Mouse (Mus musculus) midbrain, postnatal 0 days (tissue): ENCODE measurements around the gene Gm26602. TPM values are rescaled to one million over a fixed set of nuclear protein-coding genes. Genes with fewer than 3 reads are reported as not detected.
A peak's percentile ranks its signal among the peaks of the same experiment; 100 is the strongest.
"Not testable (repeated sequence)": the region's sequence is repeated elsewhere in the genome, so short reads cannot be mapped to it uniquely, and the experiment has no call there.

Source experiments
- ATAC-seq: fragments of 200-750 bp; cut with Nextera tagmentation; 2 replicates; pipeline ENCODE4 v1.8.0; 2017; ENCODE audit warnings: moderate number of reproducible peaks, mild to moderate bottlenecking, moderate TSS enrichment, moderate library complexity; ENCODE audit not compliant: low FRiP score
- DNase-seq: peaks from one replicate; pipeline ENCODE4 v3.0.0-alpha.2; 2015; ENCODE audit warnings: low spot score
- H3K27ac ChIP-seq: fragments of 300-500 bp; sonication (generic); 2 replicates; pipeline ENCODE4 v1.5.1; 2014; ENCODE audit warnings: low read depth, mild to moderate bottlenecking, low read length, mixed read lengths
- H3K27me3 ChIP-seq: fragments of 300-500 bp; sonication (generic); 2 replicates; pipeline ENCODE4 v1.6.1; 2014; ENCODE audit warnings: low read length, control low read depth, mixed read lengths; ENCODE audit not compliant: insufficient read depth
- H3K36me3 ChIP-seq: fragments of 300-500 bp; sonication (generic); 2 replicates; pipeline ENCODE4 v1.6.1; 2014; ENCODE audit warnings: low read length, control low read depth, mixed read lengths; ENCODE audit not compliant: insufficient read depth
- H3K4me1 ChIP-seq: fragments of 300-500 bp; sonication (generic); 2 replicates; pipeline ENCODE4 v1.6.1; 2014; ENCODE audit warnings: mild to moderate bottlenecking, control low read depth, antibody characterized with exemption, low read length, mixed read lengths; ENCODE audit not compliant: insufficient read depth
- H3K4me2 ChIP-seq: fragments of 300-500 bp; sonication (generic); 2 replicates; pipeline ENCODE4 v1.6.1; 2014; ENCODE audit warnings: low read depth, mild to moderate bottlenecking, low read length, mixed read lengths; ENCODE audit not compliant: poor library complexity, severe bottlenecking
- H3K4me3 ChIP-seq: fragments of 300-500 bp; sonication (generic); 2 replicates; pipeline ENCODE4 v1.5.1; 2014; ENCODE audit warnings: low read depth, mild to moderate bottlenecking, low read length, moderate library complexity
- H3K9ac ChIP-seq: fragments of 300-500 bp; sonication (generic); replicated peaks from 2 replicates; pipeline ENCODE4 v1.6.1; 2014; ENCODE audit warnings: mild to moderate bottlenecking, low read length, moderate library complexity, mixed read lengths; ENCODE audit not compliant: poor library complexity, severe bottlenecking
- H3K9me3 ChIP-seq: fragments of 300-500 bp; sonication (generic); 2 replicates; pipeline ENCODE4 v1.6.1; 2016; ENCODE audit warnings: low read length, control low read depth
- CTCF ChIP-seq: IDR thresholded peaks from 2 replicates; pipeline ENCODE4 v1.5.1; 2016; ENCODE audit warnings: antibody characterized with exemption, mild to moderate bottlenecking
- WGBS: fragments of 180-500 bp; shearing (Covaris S2); extraction: QIAGEN DNeasy Blood & Tissue Kit; methylation state at CpG from one replicate; pipeline ENCODE4 v1.1.7; 2014; 5-methylcytosine and 5-hydroxymethylcytosine counted together
- microRNA-seq: library from miRNA; unstranded; fragments of <30 nt; microRNA quantifications from one replicate; pipeline ENCODE4, GENCODE M21; 2016; ENCODE audit warnings: borderline number of aligned reads
- polyA plus RNA-seq: library from polyadenylated mRNA; unstranded; fragments of >200 nt; fragmentation: Nextera tagmentation; extraction: Ambion mirVana; gene quantifications from 2 replicates; pipeline ENCODE4 v1.2.1, GENCODE M21; 2015
- total RNA-seq: library from RNA; depleted of rRNA; stranded (reverse); fragments of >200 nt; gene quantifications from 2 replicates; pipeline ENCODE4 v1.2.3, GENCODE M21; 2014; rRNA removed

Gene Gm26602
- total and polyA plus RNA-seq, 2 experiments from 2014 or later = 17.3 TPM; not detected in 1

DNA sequence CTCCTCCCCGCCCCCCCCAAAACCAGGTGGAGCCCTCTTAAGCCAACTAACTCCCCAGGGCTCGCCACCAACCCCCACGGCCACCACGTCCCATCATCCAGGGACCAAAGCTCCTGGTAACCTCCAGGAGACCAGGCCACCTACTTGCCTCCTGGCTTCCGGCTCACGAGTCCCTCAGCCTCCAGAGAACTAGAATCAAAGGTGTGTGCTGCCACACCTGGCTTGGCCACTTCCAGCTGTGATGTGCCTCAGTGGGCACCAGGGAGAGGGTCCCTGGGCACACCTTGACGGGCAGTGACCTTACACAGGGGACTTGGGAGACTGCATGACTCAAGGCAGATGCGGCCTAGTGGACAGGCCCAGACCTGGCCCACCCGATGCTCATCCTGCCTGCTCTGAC, 45.0 kb downstream of the Gm26602 start:
- H3K9ac ChIP-seq = peak overlapping the region; percentile 2; the same call in 1 of the 2 replicates
- WGBS = 70% methylated on average over 9 of the region's 9 CpGs

DNA sequence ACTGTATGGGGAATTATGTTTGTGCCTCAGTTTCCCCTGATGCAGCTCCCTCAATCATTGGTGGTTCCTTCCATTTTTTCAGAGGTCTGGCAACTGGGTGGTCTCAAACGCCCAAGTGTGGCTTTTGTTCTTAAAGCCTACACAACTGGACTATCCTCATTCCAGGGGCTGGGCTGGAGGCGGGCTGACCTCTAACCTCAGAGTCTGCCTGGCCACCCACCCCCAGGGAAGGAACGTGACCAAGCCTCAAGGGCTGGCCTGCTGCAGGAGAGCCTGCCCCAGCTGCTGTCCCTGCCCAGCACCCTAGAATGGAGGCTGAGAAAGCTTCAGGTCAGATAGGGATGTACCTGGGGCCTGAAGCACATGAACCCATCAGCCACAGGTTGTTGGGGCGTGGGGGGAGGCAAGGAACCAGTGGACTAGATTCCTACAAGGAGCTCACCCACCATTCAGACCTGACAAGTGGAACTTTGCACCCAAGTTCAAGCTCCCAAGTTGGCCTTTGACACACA, 46.0 kb downstream of the Gm26602 start:
- ATAC-seq (no peak), DNase-seq (no peak)
- Histone ChIP-seq H3K27ac (no peak overlapping the region), H3K9ac (no peak overlapping the region), H3K9me3 (no peaks in the 10 kb centered on the region), H3K4me2 (no peak overlapping the region), H3K4me3 (no peak overlapping the region), H3K27me3 (no peaks in the 10 kb centered on the region), H3K36me3 (peaks cover 7% of the 10 kb centered on the region), H3K4me1 (peaks cover 4% of the 10 kb centered on the region; the same call in 1 of the 2 replicates)
- 22% methylated on average over 4 of the region's 4 CpGs for WGBS
- no peak for TF ChIP-seq CTCF

More for the DNA sequence above, 45.0 kb downstream of the Gm26602 start:
- ATAC-seq = no peak
- Histone ChIP-seq H3K36me3 (peaks cover 16% of the 10 kb centered on the region), H3K4me3 (no peak overlapping the region), H3K27me3 (no peaks in the 10 kb centered on the region), H3K9me3 (no peaks in the 10 kb centered on the region), H3K4me2 (no peak overlapping the region), H3K4me1 (no peaks in the 10 kb centered on the region; the same call in 1 of the 2 replicates), H3K27ac (no peak overlapping the region)
- no peak for DNase-seq
- TF ChIP-seq CTCF = no peak

DNA sequence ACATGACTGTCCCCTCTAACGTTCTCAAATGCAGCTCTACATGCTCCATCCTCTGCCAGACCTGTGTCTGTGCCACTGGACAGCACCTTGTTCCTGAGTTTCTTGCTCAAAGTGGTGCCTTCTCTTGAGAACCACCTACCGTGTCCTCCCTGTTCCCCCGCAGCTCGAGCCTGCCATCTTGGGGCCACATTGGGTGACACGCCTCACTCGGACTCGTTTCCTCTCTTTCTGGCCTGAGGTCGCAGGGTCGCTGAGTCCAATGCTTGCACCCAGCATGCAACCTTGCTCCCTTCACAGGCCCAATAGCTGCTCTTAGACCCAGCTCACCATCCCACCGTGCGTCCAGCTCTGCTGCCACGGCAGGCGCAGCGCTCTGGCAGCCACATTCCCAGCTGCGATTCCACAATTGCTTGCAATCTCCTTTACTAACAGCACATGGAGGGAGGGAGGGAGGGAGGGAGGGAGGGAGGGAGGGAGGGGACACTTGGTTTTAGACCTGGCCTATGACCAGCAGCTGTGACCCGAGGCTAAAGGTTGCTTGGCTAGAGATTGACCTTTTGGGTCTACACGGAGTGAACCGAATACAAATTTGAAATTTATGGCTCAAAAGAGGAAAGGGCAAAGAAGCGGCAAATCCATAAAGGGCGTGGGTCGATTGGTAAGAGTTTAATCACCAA, 47.6 kb downstream of the Gm26602 start:
- Histone ChIP-seq H3K4me3 (no peak overlapping the region), H3K9ac (no peak overlapping the region), H3K36me3 (peaks cover 1% of the 10 kb centered on the region), H3K27ac (no peak overlapping the region), H3K27me3 (no peaks in the 10 kb centered on the region), H3K9me3 (no peaks in the 10 kb centered on the region), H3K4me1 (peaks cover 4% of the 10 kb centered on the region; the same call in 1 of the 2 replicates), H3K4me2 (no peak overlapping the region)
- peak; percentile 78 for TF ChIP-seq CTCF
- peak; percentile 55 for DNase-seq
- ATAC-seq = no peak
- WGBS = 11% methylated on average over 21 of the region's 21 CpGs

DNA sequence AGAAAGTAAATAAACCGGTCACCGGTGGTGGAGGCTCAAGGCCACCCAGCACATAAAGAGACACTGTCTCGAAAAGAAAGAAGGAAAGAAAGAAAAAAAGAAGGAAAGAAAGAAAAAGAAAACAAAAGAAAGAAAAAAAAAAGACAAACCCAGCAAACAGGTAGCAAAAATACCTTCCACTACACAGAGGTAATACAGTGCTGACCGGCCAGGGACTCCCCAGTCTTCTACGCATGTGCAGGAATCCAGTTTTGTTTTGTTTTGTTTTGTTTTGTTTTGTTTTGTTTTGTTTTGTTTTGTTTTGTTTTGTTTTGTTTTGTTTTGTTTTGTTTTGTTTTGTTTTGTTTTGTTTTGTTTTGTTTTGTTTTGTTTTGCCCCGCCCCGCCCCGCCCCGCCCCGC, 48.8 kb downstream of the Gm26602 start:
- not testable (repeated sequence) for H3K9ac ChIP-seq, ATAC-seq, DNase-seq, H3K9me3 ChIP-seq, H3K4me1 ChIP-seq, H3K27ac ChIP-seq, H3K27me3 ChIP-seq
- 34% methylated on average over 10 of the region's 10 CpGs for WGBS
- H3K4me3 ChIP-seq = peak overlapping the region; percentile 77; the same call in 1 of the 2 replicates
- peak overlapping the region; percentile 83 for H3K4me2 ChIP-seq
- peaks cover 12% of the 10 kb centered on the region for H3K36me3 ChIP-seq

DNA sequence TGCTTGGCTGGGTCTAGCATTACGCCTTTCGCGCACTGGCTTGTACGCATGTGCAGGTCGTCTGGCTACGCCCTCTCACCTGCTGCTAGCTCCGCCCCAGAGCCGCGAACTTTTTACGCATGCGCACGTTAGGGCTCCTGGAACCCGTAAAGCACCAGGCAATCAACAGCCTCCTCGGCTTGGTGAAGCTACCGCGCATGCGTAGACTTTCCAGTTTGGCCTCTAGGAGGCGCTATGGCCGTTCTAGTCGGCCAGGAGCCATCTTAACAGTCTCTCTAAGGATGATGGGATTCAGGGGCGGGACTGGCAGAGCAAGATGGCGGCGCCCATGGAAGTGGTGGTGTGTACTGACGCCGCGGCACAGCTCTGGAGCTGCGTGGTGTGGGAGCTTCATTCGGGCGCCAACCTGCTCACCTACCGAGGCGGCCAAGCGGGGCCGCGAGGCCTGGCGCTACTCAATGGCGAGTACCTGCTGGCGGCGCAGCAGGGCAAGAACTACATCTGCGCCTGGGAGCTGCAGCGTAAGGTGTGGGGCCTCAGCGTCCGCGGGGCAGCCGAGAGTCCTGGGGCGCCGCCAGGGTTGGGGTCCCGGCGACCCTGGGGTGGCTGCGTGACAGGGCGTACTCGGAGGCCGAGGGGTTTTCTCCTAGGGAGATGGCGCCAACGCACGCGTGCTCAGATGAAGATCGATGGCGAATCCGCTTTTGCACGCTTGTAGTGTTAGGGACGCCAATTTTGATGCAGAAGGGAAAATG, 49.4 kb downstream of the Gm26602 start, which contains the start of gene Wdr18:
Gene Wdr18, plus strand, starts transcription at position 306 of the 755 bp plus-strand sequence.
- ATAC-seq (peak; percentile 94), DNase-seq (peak; percentile 99)
- peak within 1 kb of the TSS; percentile 83 for H3K4me2 ChIP-seq
- H3K27ac ChIP-seq = peak within 1 kb of the TSS; percentile 70
- peaks cover 4% of the 10 kb centered on the region; the same call in 1 of the 2 replicates for H3K4me1 ChIP-seq
- H3K4me3 ChIP-seq = peak within 1 kb of the TSS; percentile 77
- H3K36me3 ChIP-seq = peaks cover 18% of the 10 kb centered on the region
- WGBS = under 1% methylated on average over 61 of the region's 61 CpGs
- no peaks in the 10 kb centered on the region for H3K9me3 ChIP-seq
- peak within 1 kb of the TSS; percentile 77 for H3K9ac ChIP-seq
- H3K27me3 ChIP-seq = no peaks in the 10 kb centered on the region
- TF ChIP-seq CTCF = peak; percentile 100

Small RNAs within 50 kb of the gene (microRNA-seq; reads per million reads assigned to microRNA genes)
- gene Mir6910 = not detected

Other genes with a start within 250 kb of the Gm26602 start
Only the 30 nearest of the 35 such genes appear.
- 0.66 and 0.85 TPM in 2 replicates for gene Gzmm, start 221.8 kb upstream of the Gm26602 start, total RNA-seq
- gene Gzmm, start 221.8 kb upstream of the Gm26602 start, polyA plus RNA-seq = 1.2 and 1.4 TPM in 2 replicates
- 1,054 and 1,082 TPM in 2 replicates for gene Bsg, start 206.4 kb upstream of the Gm26602 start, total RNA-seq
- gene Bsg, start 206.4 kb upstream of the Gm26602 start, polyA plus RNA-seq = 1,042 and 1,135 TPM in 2 replicates
- gene Hcn2, start 194.2 kb upstream of the Gm26602 start, total RNA-seq = 60.9 and 66.1 TPM in 2 replicates
- gene Hcn2, start 194.2 kb upstream of the Gm26602 start, polyA plus RNA-seq = 5.0 TPM in 2 replicates
- gene Polrmt, start 164.3 kb upstream of the Gm26602 start, total RNA-seq = 42.0 and 43.2 TPM in 2 replicates
- gene Polrmt, start 164.3 kb upstream of the Gm26602 start, polyA plus RNA-seq = 32.5 and 37.4 TPM in 2 replicates
- 1.7 and 2.2 TPM in 2 replicates for gene Fgf22, start 155.8 kb upstream of the Gm26602 start, total RNA-seq
- 3.1 and 4.0 TPM in 2 replicates for gene Fgf22, start 155.8 kb upstream of the Gm26602 start, polyA plus RNA-seq
- gene Rnf126, start 143.9 kb upstream of the Gm26602 start, total RNA-seq = 79.6 and 107 TPM in 2 replicates
- gene Rnf126, start 143.9 kb upstream of the Gm26602 start, polyA plus RNA-seq = 121 and 134 TPM in 2 replicates
- gene Fstl3, start 133.6 kb upstream of the Gm26602 start, total RNA-seq = 3.3 and 3.4 TPM in 2 replicates
- gene Fstl3, start 133.6 kb upstream of the Gm26602 start, polyA plus RNA-seq = 3.0 and 3.9 TPM in 2 replicates
- gene Prss57, start 119.9 kb upstream of the Gm26602 start, total RNA-seq = 1.1 TPM in 1 of 2 replicates, not detected in the other
- 0.09 and 0.25 TPM in 2 replicates for gene Prss57, start 119.9 kb upstream of the Gm26602 start, polyA plus RNA-seq
- 161 and 165 TPM in 2 replicates for gene Palm, start 117.3 kb upstream of the Gm26602 start, total RNA-seq
- 302 and 308 TPM in 2 replicates for gene Palm, start 117.3 kb upstream of the Gm26602 start, polyA plus RNA-seq
- 0.24 TPM in 1 of 2 replicates, not detected in the other for gene Misp, start 89.9 kb upstream of the Gm26602 start, total RNA-seq
- 0.18 and 0.27 TPM in 2 replicates for gene Misp, start 89.9 kb upstream of the Gm26602 start, polyA plus RNA-seq
- 114 and 119 TPM in 2 replicates for gene Ptbp1, start 56.4 kb upstream of the Gm26602 start, total RNA-seq
- gene Ptbp1, start 56.4 kb upstream of the Gm26602 start, polyA plus RNA-seq = 46.2 and 49.7 TPM in 2 replicates
- gene Prtn3, start 36.4 kb upstream of the Gm26602 start, total RNA-seq = 5.9 and 7.5 TPM in 2 replicates
- gene Prtn3, start 36.4 kb upstream of the Gm26602 start, polyA plus RNA-seq = 11.7 and 14.6 TPM in 2 replicates
- gene Plppr3, start 36.2 kb upstream of the Gm26602 start, total RNA-seq = 494 and 539 TPM in 2 replicates
- 350 and 358 TPM in 2 replicates for gene Plppr3, start 36.2 kb upstream of the Gm26602 start, polyA plus RNA-seq
- not detected in 2 replicates for gene Elane, start 24.6 kb upstream of the Gm26602 start, total RNA-seq
- gene Elane, start 24.6 kb upstream of the Gm26602 start, polyA plus RNA-seq = not detected in 2 replicates
- gene Cfd, start 20.0 kb upstream of the Gm26602 start, total RNA-seq = not detected in 2 replicates
- not detected in 2 replicates for gene Cfd, start 20.0 kb upstream of the Gm26602 start, polyA plus RNA-seq
- 75.9 and 79.6 TPM in 2 replicates for gene Med16, start 1.9 kb upstream of the Gm26602 start, total RNA-seq
- 54.9 and 55.3 TPM in 2 replicates for gene Med16, start 1.9 kb upstream of the Gm26602 start, polyA plus RNA-seq
- 6.1 and 9.6 TPM in 2 replicates for gene Kiss1r, start 6.1 kb downstream of the Gm26602 start, total RNA-seq
- gene Kiss1r, start 6.1 kb downstream of the Gm26602 start, polyA plus RNA-seq = 4.4 and 5.5 TPM in 2 replicates
- 108 and 118 TPM in 2 replicates for gene R3hdm4, start 10.4 kb downstream of the Gm26602 start, total RNA-seq
- gene R3hdm4, start 10.4 kb downstream of the Gm26602 start, polyA plus RNA-seq = 301 and 323 TPM in 2 replicates
- 9.0 and 9.5 TPM in 2 replicates for gene Arid3a, start 16.2 kb downstream of the Gm26602 start, total RNA-seq
- gene Arid3a, start 16.2 kb downstream of the Gm26602 start, polyA plus RNA-seq = 3.1 and 3.3 TPM in 2 replicates
- 72.6 and 87.6 TPM in 2 replicates for gene Wdr18, start 49.3 kb downstream of the Gm26602 start, total RNA-seq
- gene Wdr18, start 49.3 kb downstream of the Gm26602 start, polyA plus RNA-seq = 102 and 116 TPM in 2 replicates
- 0.42 and 2.2 TPM in 2 replicates for gene Grin3b, start 59.9 kb downstream of the Gm26602 start, total RNA-seq
- gene Grin3b, start 59.9 kb downstream of the Gm26602 start, polyA plus RNA-seq = 0.11 and 0.21 TPM in 2 replicates
- 134 and 172 TPM in 2 replicates for gene Tmem259, start 73.5 kb downstream of the Gm26602 start, total RNA-seq
- gene Tmem259, start 73.5 kb downstream of the Gm26602 start, polyA plus RNA-seq = 26.2 and 29.3 TPM in 2 replicates
- gene Cnn2, start 77.7 kb downstream of the Gm26602 start, total RNA-seq = 14.8 and 19.5 TPM in 2 replicates
- gene Cnn2, start 77.7 kb downstream of the Gm26602 start, polyA plus RNA-seq = 12.6 and 12.8 TPM in 2 replicates
- gene Abca7, start 85.6 kb downstream of the Gm26602 start, total RNA-seq = 9.3 TPM in 2 replicates
- gene Abca7, start 85.6 kb downstream of the Gm26602 start, polyA plus RNA-seq = 1.7 and 1.9 TPM in 2 replicates
- 1.7 and 2.4 TPM in 2 replicates for gene Arhgap45, start 105.8 kb downstream of the Gm26602 start, total RNA-seq
- 1.2 and 1.6 TPM in 2 replicates for gene Arhgap45, start 105.8 kb downstream of the Gm26602 start, polyA plus RNA-seq
- gene Polr2e, start 128.9 kb downstream of the Gm26602 start, total RNA-seq = 66.4 and 76.0 TPM in 2 replicates
- gene Polr2e, start 128.9 kb downstream of the Gm26602 start, polyA plus RNA-seq = 126 and 135 TPM in 2 replicates
- 350 TPM in 2 replicates for gene Gpx4, start 136.3 kb downstream of the Gm26602 start, total RNA-seq
- 635 and 741 TPM in 2 replicates for gene Gpx4, start 136.3 kb downstream of the Gm26602 start, polyA plus RNA-seq
- gene Sbno2, start 194.7 kb downstream of the Gm26602 start, total RNA-seq = 24.3 TPM in 2 replicates
- gene Sbno2, start 194.7 kb downstream of the Gm26602 start, polyA plus RNA-seq = 7.6 TPM in 2 replicates
- 84.0 and 97.3 TPM in 2 replicates for gene Stk11, start 204.9 kb downstream of the Gm26602 start, total RNA-seq
- gene Stk11, start 204.9 kb downstream of the Gm26602 start, polyA plus RNA-seq = 12.3 and 12.4 TPM in 2 replicates
- gene Atp5d, start 227.8 kb downstream of the Gm26602 start, total RNA-seq = 231 and 259 TPM in 2 replicates
- 607 and 661 TPM in 2 replicates for gene Atp5d, start 227.8 kb downstream of the Gm26602 start, polyA plus RNA-seq